Mouse (Mus musculus): ENCODE measurements around the gene Uvssa.

DNA sequence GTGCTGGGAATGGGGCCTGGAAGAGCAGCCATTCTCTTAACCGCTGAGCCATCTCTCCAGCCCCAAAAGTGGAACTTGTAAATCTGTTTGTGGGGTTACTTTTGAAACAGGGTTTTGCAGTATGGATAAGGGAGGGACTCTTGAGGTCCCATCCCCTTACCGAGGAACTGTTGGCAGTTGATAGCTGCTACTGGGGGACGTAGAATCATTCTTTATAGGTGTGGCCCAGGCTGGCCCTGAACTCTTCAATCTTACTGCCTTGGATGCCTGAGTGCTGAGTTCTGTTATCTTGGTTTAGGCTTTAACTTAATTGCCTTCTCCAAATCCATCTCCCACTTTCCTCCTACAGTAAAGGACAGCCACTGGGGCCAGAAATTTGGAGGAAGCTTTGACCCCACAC lies 34.3 kb upstream of the Uvssa start:
- TF ChIP-seq GATA1 (IDR thresholded peaks at IDR 0.05; ENCODE audit: low read length): no peak
- TF ChIP-seq TAL1 (IDR thresholded peaks at IDR 0.05; ENCODE audit: low read length): no peak
